Mouse (Mus musculus) liver, embryonic 11.5 days (tissue): Measurements from ENCODE around the gene Plk5. TPM values are rescaled to one million over a fixed set of nuclear protein-coding genes. Genes with fewer than 3 reads are reported as not detected.
A peak's percentile ranks its signal among the peaks of the same experiment; 100 is the strongest.

ENCODE experiments used
- ATAC-seq: fragments of 200-750 bp; cut with Nextera tagmentation; replicated peaks from 2 replicates; pipeline ENCODE4 v1.8.0; 2017; ENCODE audit warnings: moderate number of reproducible peaks, mild to moderate bottlenecking, moderate TSS enrichment, moderate library complexity; ENCODE audit not compliant: low FRiP score
- DNase-seq: peaks from one replicate; pipeline ENCODE4 v3.0.0-alpha.2; 2017; ENCODE audit warnings: low spot score
- H3K27ac ChIP-seq: fragments of 300-500 bp; sonication (generic); 2 replicates; pipeline ENCODE4 v1.5.1; 2014; ENCODE audit warnings: mild to moderate bottlenecking, low read depth, low read length, control low read depth
- H3K27me3 ChIP-seq: fragments of 300-500 bp; sonication (generic); replicated peaks from 2 replicates; pipeline ENCODE4 v1.6.1; 2014; ENCODE audit warnings: low read length, mixed read lengths; ENCODE audit not compliant: control insufficient read depth, insufficient read depth
- H3K36me3 ChIP-seq: fragments of 300-500 bp; sonication (generic); 2 replicates; pipeline ENCODE4 v1.6.1; 2014; ENCODE audit warnings: mild to moderate bottlenecking, low read length, moderate library complexity, mixed read lengths; ENCODE audit not compliant: control insufficient read depth, insufficient read depth
- H3K4me1 ChIP-seq: fragments of 300-500 bp; sonication (generic); replicated peaks from 2 replicates; pipeline ENCODE4 v1.6.1; 2014; ENCODE audit warnings: low read length, mixed read lengths; ENCODE audit not compliant: control insufficient read depth, insufficient read depth
- H3K4me2 ChIP-seq: fragments of 300-500 bp; sonication (generic); 2 replicates; pipeline ENCODE4 v1.6.1; 2014; ENCODE audit warnings: mild to moderate bottlenecking, control low read depth, moderate library complexity
- H3K4me3 ChIP-seq: fragments of 300-500 bp; sonication (generic); 2 replicates; pipeline ENCODE4 v1.5.1; 2014; ENCODE audit warnings: low read depth, low read length, control low read depth
- H3K9ac ChIP-seq: fragments of 300-500 bp; sonication (generic); 2 replicates; pipeline ENCODE4 v1.6.1; 2014; ENCODE audit warnings: low read depth, low read length, control low read depth
- H3K9me3 ChIP-seq: fragments of 300-500 bp; sonication (generic); 2 replicates; pipeline ENCODE4 v1.6.1; 2016; ENCODE audit warnings: low read length, inconsistent platforms, mixed read lengths; ENCODE audit not compliant: control insufficient read depth
- WGBS: fragments of 180-500 bp; shearing (Covaris S2); extraction: QIAGEN DNeasy Blood & Tissue Kit; methylation state at CpG from one replicate; pipeline ENCODE4 v1.1.7; 2014; 5-methylcytosine and 5-hydroxymethylcytosine counted together
- polyA plus RNA-seq: library from polyadenylated mRNA; unstranded; fragments of >200 nt; fragmentation: Nextera tagmentation; extraction: Ambion mirVana; gene quantifications from 2 replicates; pipeline ENCODE4 v1.2.1, GENCODE M21; 2014

The Plk5 gene
- polyA plus RNA-seq, 1 experiment from 2014 or later = 0.25 TPM

- H3K4me3 ChIP-seq = no peak overlapping the region
- H3K4me1 ChIP-seq = no peaks in the 10 kb centered on the region
- no peak overlapping the region for H3K27ac ChIP-seq
- ATAC-seq = no peak
- no peak for DNase-seq
- no peaks in the 10 kb centered on the region for H3K36me3 ChIP-seq
- peaks cover 10% of the 10 kb centered on the region; the same call in 1 of the 2 replicates for H3K27me3 ChIP-seq
- no peaks in the 10 kb centered on the region for H3K9me3 ChIP-seq
- H3K9ac ChIP-seq = no peak overlapping the region
- H3K4me2 ChIP-seq = no peak overlapping the region
- 77% methylated on average over 6 of the region's 6 CpGs for WGBS
Measured at GRCm38 (mm10) chr10:80372706-80373105, 16.4 kb downstream of the Plk5 start.

GRCm38 (mm10) chr10:80374063-80374462 lies 17.8 kb downstream of the Plk5 start:
- no peak overlapping the region for H3K4me2 ChIP-seq
- peaks cover 9% of the 10 kb centered on the region; the same call in 1 of the 2 replicates for H3K27me3 ChIP-seq
- no peaks in the 10 kb centered on the region for H3K36me3 ChIP-seq
- no peak overlapping the region for H3K27ac ChIP-seq
- H3K9ac ChIP-seq = no peak overlapping the region
- no peaks in the 10 kb centered on the region; the same call in 1 of the 2 replicates for H3K4me1 ChIP-seq
- no peak overlapping the region for H3K4me3 ChIP-seq
- ATAC-seq (0 out of 2 replicates have a peak, but pooled peaks have one; percentile 62), DNase-seq (no peak)
- WGBS = 17% methylated on average over 6 of the region's 6 CpGs
- no peaks in the 10 kb centered on the region for H3K9me3 ChIP-seq

GRCm38 (mm10) chr10:80376160-80376559 lies 19.9 kb downstream of the Plk5 start:
- WGBS = 5% methylated on average over 7 of the region's 7 CpGs
- no peaks in the 10 kb centered on the region for H3K9me3 ChIP-seq
- no peak overlapping the region for H3K27ac ChIP-seq
- DNase-seq (peak; percentile 88), ATAC-seq (no peak; the same call in 1 of the 2 replicates)
- peaks cover 6% of the 10 kb centered on the region for H3K36me3 ChIP-seq
- H3K4me1 ChIP-seq = no peaks in the 10 kb centered on the region; the same call in 1 of the 2 replicates
- peaks cover 5% of the 10 kb centered on the region; the same call in 1 of the 2 replicates for H3K27me3 ChIP-seq
- H3K9ac ChIP-seq = no peak overlapping the region
- H3K4me3 ChIP-seq = no peak overlapping the region
- H3K4me2 ChIP-seq = no peak overlapping the region

- H3K36me3 ChIP-seq = peaks cover 19% of the 10 kb centered on the region
- H3K27ac ChIP-seq = no peak overlapping the region
- no peak overlapping the region for H3K4me3 ChIP-seq
- no peaks in the 10 kb centered on the region; the same call in 1 of the 2 replicates for H3K4me1 ChIP-seq
- no peaks in the 10 kb centered on the region for H3K9me3 ChIP-seq
- no peak overlapping the region for H3K9ac ChIP-seq
- H3K27me3 ChIP-seq = no peaks in the 10 kb centered on the region; the same call in 1 of the 2 replicates
- ATAC-seq (no peak), DNase-seq (no peak)
- H3K4me2 ChIP-seq = no peak overlapping the region
- WGBS = 50% methylated on average over 10 of the region's 10 CpGs
Measured at GRCm38 (mm10) chr10:80377716-80378115, 21.5 kb downstream of the Plk5 start.

GRCm38 (mm10) chr10:80382641-80383365 lies 26.5 kb downstream of the Plk5 start:
- H3K27me3 ChIP-seq = no peaks in the 10 kb centered on the region

GRCm38 (mm10) chr10:80383431-80383830 lies 27.2 kb downstream of the Plk5 start:
- Histone ChIP-seq H3K27ac (no peak overlapping the region), H3K9ac (no peak overlapping the region)

More at GRCm38 (mm10) chr10:80382641-80383365, 26.5 kb downstream of the Plk5 start:
- Histone ChIP-seq H3K9ac (no peak overlapping the region), H3K4me1 (peaks cover 31% of the 10 kb centered on the region), H3K9me3 (no peaks in the 10 kb centered on the region), H3K36me3 (peaks cover 19% of the 10 kb centered on the region), H3K4me2 (no peak overlapping the region), H3K27ac (no peak overlapping the region), H3K4me3 (no peak overlapping the region)
- DNase-seq = no peak
- 87% methylated on average over 7 of the region's 7 CpGs for WGBS
- ATAC-seq = no peak

GRCm38 (mm10) chr10:80384115-80384639 lies 27.9 kb downstream of the Plk5 start:
- peak overlapping the region; percentile 2; the same call in 1 of the 2 replicates for H3K27ac ChIP-seq
- H3K4me3 ChIP-seq = peak overlapping the region; percentile 3; the same call in 1 of the 2 replicates
- H3K9me3 ChIP-seq = no peaks in the 10 kb centered on the region
- H3K9ac ChIP-seq = 0 out of 2 replicates have a peak overlapping the region, but pooled peaks have one; percentile 26
- ATAC-seq (peak; percentile 27; the same call in 1 of the 2 replicates), DNase-seq (no peak)
- H3K4me2 ChIP-seq = peak overlapping the region; percentile 95
- WGBS = 82% methylated on average over 4 of the region's 4 CpGs
- peaks cover 19% of the 10 kb centered on the region for H3K36me3 ChIP-seq
- no peaks in the 10 kb centered on the region for H3K27me3 ChIP-seq
- H3K4me1 ChIP-seq = peaks cover 43% of the 10 kb centered on the region

More at GRCm38 (mm10) chr10:80383431-80383830, 27.2 kb downstream of the Plk5 start:
- ATAC-seq (no peak), DNase-seq (no peak)
- peaks cover 36% of the 10 kb centered on the region for H3K4me1 ChIP-seq
- H3K4me2 ChIP-seq = no peak overlapping the region
- no peaks in the 10 kb centered on the region for H3K27me3 ChIP-seq
- H3K4me3 ChIP-seq = no peak overlapping the region
- H3K9me3 ChIP-seq = no peaks in the 10 kb centered on the region
- whole genome bisulfite sequencing = 74% methylated on average over 4 of the region's 4 CpGs
- H3K36me3 ChIP-seq = peaks cover 19% of the 10 kb centered on the region

- WGBS = 49% methylated on average over 7 of the region's 7 CpGs
- no peaks in the 10 kb centered on the region for H3K27me3 ChIP-seq
Measured at GRCm38 (mm10) chr10:80384709-80385108, 28.4 kb downstream of the Plk5 start.

More at GRCm38 (mm10) chr10:80384709-80385108, 28.4 kb downstream of the Plk5 start:
- peak overlapping the region; percentile 88 for H3K4me3 ChIP-seq
- DNase-seq (no peak), ATAC-seq (peak; percentile 64)
- peak overlapping the region; percentile 2; the same call in 1 of the 2 replicates for H3K27ac ChIP-seq
- no peak overlapping the region for H3K9ac ChIP-seq
- peaks cover 19% of the 10 kb centered on the region for H3K36me3 ChIP-seq
- H3K4me1 ChIP-seq = peaks cover 43% of the 10 kb centered on the region
- H3K4me2 ChIP-seq = peak overlapping the region; percentile 95
- no peaks in the 10 kb centered on the region for H3K9me3 ChIP-seq
